In the genomic region with DNA sequence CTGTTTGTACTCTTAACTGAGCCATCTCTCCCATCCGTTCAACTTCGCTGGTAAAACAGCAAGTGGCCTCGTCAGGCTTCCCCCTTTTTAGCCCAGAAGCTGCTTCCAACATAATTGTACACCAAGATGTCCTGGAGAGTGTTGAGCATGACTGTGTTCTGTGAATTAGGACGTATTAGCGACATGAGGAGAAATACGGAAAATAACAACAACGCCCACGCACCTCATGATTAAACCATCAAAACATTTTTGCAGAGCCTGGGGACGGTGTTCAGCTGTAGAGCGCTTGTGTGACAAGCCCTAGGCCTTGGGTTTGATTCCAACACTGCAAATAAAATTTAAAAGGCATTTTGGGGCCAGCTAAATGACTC, we compare ENCODE assay signal across 7 mouse cellular contexts. TPM values are rescaled to one million over a fixed set of nuclear protein-coding genes. Genes with fewer than 3 reads are reported as not detected.
A peak's percentile ranks its signal among the peaks of the same experiment; 100 is the strongest.
DNase-seq lines count a peak whose midpoint lies in the region; ATAC-seq and TF ChIP-seq lines count a peak whose summit lies in the region.

No protein-coding gene starts in this region.

- no peak for TF ChIP-seq EP300 in heart, postnatal 0 days (IDR thresholded peaks at IDR 0.05; ENCODE audit: low read depth)

- H3K4me3 ChIP-seq in spleen, adult 2 months (ENCODE audit: extremely low read depth, insufficient read depth, insufficient read length), result peak overlapping the region; percentile 57; the same call in 1 of the 2 replicates
- peak overlapping the region; percentile 48 for H3K4me3 ChIP-seq in cortical plate, adult 2 months (ENCODE audit: insufficient read depth, low read length)
- H3K4me3 ChIP-seq in heart, postnatal 0 days (ENCODE audit: low read depth, low read length), result peak overlapping the region; percentile 90
- H3K4me3 ChIP-seq in liver, embryonic 13.5 days (replicated peaks), result peak overlapping the region; percentile 83
- H3K4me3 ChIP-seq in small intestine, adult 2 months (ENCODE audit: low read depth, low read length), result peak overlapping the region; percentile 97

- DNase-seq in spleen, adult 2 months (ENCODE audit: low read depth in 1 of 2, low spot score in 2 of 2), result no peak
- no peak for DNase-seq in spleen, adult 18-20 months
- DNase-seq in heart, postnatal 0 days (ENCODE audit: low spot score), result peak; percentile 19
- DNase-seq in liver, embryonic 13.5 days, result no peak
- DNase-seq in thymus, postnatal 10 days (ENCODE audit: low spot score in 2 of 2), result no peak

- H3K9ac ChIP-seq in heart, postnatal 0 days (replicated peaks; ENCODE audit: low read depth, low read length), result peak overlapping the region; percentile 97
- H3K9ac ChIP-seq in liver, embryonic 13.5 days, result peak overlapping the region; percentile 89

- TF ChIP-seq POLR2A in spleen, adult 2 months (IDR thresholded peaks at IDR 0.05; ENCODE audit: low read depth, low read length), result no peak
- TF ChIP-seq POLR2A in cortical plate, adult 2 months (IDR thresholded peaks at IDR 0.05; ENCODE audit: extremely low read depth, insufficient read depth, low read length), result no peak
- TF ChIP-seq POLR2A in small intestine, adult 2 months (IDR thresholded peaks at IDR 0.05; ENCODE audit: low read depth, low read length), result no peak

- H3K9me3 ChIP-seq in heart, postnatal 0 days (replicated peaks; ENCODE audit: control insufficient read depth, low read length), result no peaks in the 10 kb centered on the region
- H3K9me3 ChIP-seq in liver, embryonic 13.5 days (replicated peaks), result 0 out of 2 replicates have a peak, but pooled peaks cover 2% of the 10 kb centered on the region

- TF ChIP-seq CTCF in spleen, adult 2 months (IDR thresholded peaks at IDR 0.05; ENCODE audit: extremely low read depth, insufficient read depth, insufficient read length, insufficient replicate concordance), result no peak
- no peak for TF ChIP-seq CTCF in cortical plate, adult 2 months (IDR thresholded peaks at IDR 0.05; ENCODE audit: extremely low read depth, insufficient read depth, low read length)
- no peak for TF ChIP-seq CTCF in heart, postnatal 0 days (IDR thresholded peaks at IDR 0.05; ENCODE audit: low read depth)
- peak; percentile 6; the same call in 1 of the 2 replicates for TF ChIP-seq CTCF in small intestine, adult 2 months (IDR thresholded peaks at IDR 0.05; ENCODE audit: extremely low read depth, insufficient read length, insufficient replicate concordance, low read depth, low read length)

- H3K4me2 ChIP-seq in heart, postnatal 0 days (ENCODE audit: low read depth, low read length), result peak overlapping the region; percentile 79
- peak overlapping the region; percentile 99 for H3K4me2 ChIP-seq in liver, embryonic 13.5 days

- 33% methylated on average over 10 of the region's 10 CpGs for WGBS in spleen, adult 2 months
- WGBS in heart, postnatal 0 days, result 23% methylated on average over 10 of the region's 10 CpGs
- 35% methylated on average over 10 of the region's 10 CpGs for WGBS in liver, embryonic 13.5 days (ENCODE audit: insufficient replicate concordance)
- WGBS in small intestine, adult 2 months, result 17% methylated on average over 10 of the region's 10 CpGs

- no peaks in the 10 kb centered on the region for H3K27me3 ChIP-seq in spleen, adult 2 months (ENCODE audit: control insufficient read depth, insufficient read depth, low read length)
- H3K27me3 ChIP-seq in heart, postnatal 0 days (ENCODE audit: control insufficient read depth, insufficient read depth, low read length), result no peaks in the 10 kb centered on the region
- no peaks in the 10 kb centered on the region for H3K27me3 ChIP-seq in liver, embryonic 13.5 days
- H3K27me3 ChIP-seq in small intestine, adult 2 months (ENCODE audit: control insufficient read depth, insufficient read depth, low read length), result no peaks in the 10 kb centered on the region

- H3K27ac ChIP-seq in spleen, adult 2 months (ENCODE audit: insufficient read depth, low read length), result peak overlapping the region; percentile 91
- H3K27ac ChIP-seq in cortical plate, adult 2 months (ENCODE audit: insufficient read depth, low read length), result peak overlapping the region; percentile 51
- peak overlapping the region; percentile 99 for H3K27ac ChIP-seq in heart, postnatal 0 days (ENCODE audit: low read depth)
- H3K27ac ChIP-seq in liver, embryonic 13.5 days, result peak overlapping the region; percentile 90
- H3K27ac ChIP-seq in small intestine, adult 2 months (ENCODE audit: insufficient read depth, low read depth, low read length), result peak overlapping the region; percentile 88

- H3K36me3 ChIP-seq in spleen, adult 2 months (ENCODE audit: control insufficient read depth, insufficient read depth, low read length), result no peaks in the 10 kb centered on the region
- H3K36me3 ChIP-seq in heart, postnatal 0 days (replicated peaks; ENCODE audit: control insufficient read depth, insufficient read depth, low read length), result no peaks in the 10 kb centered on the region
- H3K36me3 ChIP-seq in liver, embryonic 13.5 days, result no peaks in the 10 kb centered on the region
- no peaks in the 10 kb centered on the region for H3K36me3 ChIP-seq in small intestine, adult 2 months (ENCODE audit: control insufficient read depth, insufficient read depth, low read length)

- no peak for ATAC-seq in heart, postnatal 0 days (ENCODE audit: insufficient read depth, low read depth)
- ATAC-seq in liver, embryonic 13.5 days (ENCODE audit: low read depth), result no peak

- peaks cover 6% of the 10 kb centered on the region for H3K4me1 ChIP-seq in spleen, adult 2 months (ENCODE audit: control insufficient read depth, insufficient read depth, insufficient read length)
- H3K4me1 ChIP-seq in cortical plate, adult 2 months (ENCODE audit: control insufficient read depth, insufficient read depth, low read length), result peaks cover 15% of the 10 kb centered on the region
- peaks cover 6% of the 10 kb centered on the region; the same call in 1 of the 2 replicates for H3K4me1 ChIP-seq in heart, postnatal 0 days (ENCODE audit: control insufficient read depth, insufficient read depth)
- peaks cover 40% of the 10 kb centered on the region for H3K4me1 ChIP-seq in liver, embryonic 13.5 days (replicated peaks)
- peaks cover 5% of the 10 kb centered on the region; the same call in 1 of the 2 replicates for H3K4me1 ChIP-seq in small intestine, adult 2 months (ENCODE audit: control insufficient read depth, insufficient read depth, insufficient read length, low read length)

RNA-seq across cellular contexts. Expression of gene Crtc3, which starts 0.5 kb away (rescaled TPM):
- 19.1 and 21.3 TPM in 2 replicates for polyA plus RNA-seq in spleen, adult 2 months (2012; rRNA removed)
- 10.4 and 10.8 TPM in 2 replicates for polyA plus RNA-seq in cortical plate, adult 2 months (2012; rRNA removed)
- total RNA-seq in heart, postnatal 0 days (2014; rRNA removed; ENCODE audit: low replicate concordance), result 9.4 and 24.9 TPM in 2 replicates
- polyA plus RNA-seq in heart, postnatal 0 days (2015; fragmentation: Nextera tagmentation; extraction: Ambion mirVana), result 10.5 and 11.4 TPM in 2 replicates
- 4.1 and 5.5 TPM in 2 replicates for polyA plus RNA-seq in liver, embryonic 13.5 days (2015; fragmentation: Nextera tagmentation; extraction: Ambion mirVana)
- polyA plus RNA-seq in small intestine, adult 2 months (2012; rRNA removed), result 11.0 and 15.7 TPM in 2 replicates
